Mouse (Mus musculus) fibroblast of lung, adult 2 months (primary cell): ENCODE results near the gene Gm49387.

ENCODE experiments used
- DNase-seq: peaks from one replicate; pipeline ENCODE4 v3.0.0-alpha.2; 2011; ENCODE audit warnings: low read depth

The Gm49387 gene

DNA sequence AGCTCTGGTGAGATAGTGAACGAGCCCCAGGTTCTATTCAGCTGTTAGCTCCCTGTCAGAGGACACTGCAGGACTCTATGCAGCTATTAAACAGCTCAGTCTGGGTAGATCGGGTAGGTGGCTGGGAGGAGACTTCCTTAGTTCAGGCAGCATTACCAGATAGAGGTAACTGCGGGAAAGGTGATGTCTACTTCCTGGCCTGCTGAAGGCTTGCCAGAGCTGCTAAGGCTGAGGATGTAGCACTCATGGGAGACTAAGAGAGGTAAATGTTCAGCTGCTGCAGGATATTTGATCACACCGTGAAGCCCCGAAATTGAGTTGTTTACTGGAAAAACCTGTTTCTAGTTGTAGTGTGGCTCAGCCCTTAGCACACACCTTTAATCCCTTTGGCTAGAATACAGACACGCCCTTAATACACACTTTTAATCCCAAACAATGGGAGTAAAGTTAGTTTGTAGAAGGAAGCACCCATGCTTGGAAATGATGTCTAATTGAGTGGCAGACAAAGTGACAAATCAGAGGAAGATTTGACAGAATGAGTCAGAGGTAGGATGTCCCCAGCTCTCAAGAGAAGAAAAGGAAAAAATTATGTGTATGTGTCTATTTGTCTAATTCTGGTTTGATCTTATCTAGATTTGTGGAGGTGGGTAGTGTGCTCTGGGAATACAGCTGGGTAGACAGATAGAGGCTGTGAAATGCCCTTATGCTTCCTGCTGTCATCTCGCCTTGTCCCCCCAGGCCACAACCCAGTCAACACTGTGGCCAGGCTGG, 115.5 kb downstream of the Gm49387 start:
- DNase-seq: no peak

- DNase-seq: no peak
Observed at GRCm38 (mm10) chr14:31521318-31521717, 119.4 kb downstream of the Gm49387 start.

- no peak for DNase-seq
Observed at GRCm38 (mm10) chr14:31519165-31519564, 121.5 kb downstream of the Gm49387 start.

- DNase-seq: no peak
Observed at GRCm38 (mm10) chr14:31515895-31516294, 124.8 kb downstream of the Gm49387 start.

- DNase-seq: no peak
Observed at GRCm38 (mm10) chr14:31510322-31510721, 130.4 kb downstream of the Gm49387 start.

DNA sequence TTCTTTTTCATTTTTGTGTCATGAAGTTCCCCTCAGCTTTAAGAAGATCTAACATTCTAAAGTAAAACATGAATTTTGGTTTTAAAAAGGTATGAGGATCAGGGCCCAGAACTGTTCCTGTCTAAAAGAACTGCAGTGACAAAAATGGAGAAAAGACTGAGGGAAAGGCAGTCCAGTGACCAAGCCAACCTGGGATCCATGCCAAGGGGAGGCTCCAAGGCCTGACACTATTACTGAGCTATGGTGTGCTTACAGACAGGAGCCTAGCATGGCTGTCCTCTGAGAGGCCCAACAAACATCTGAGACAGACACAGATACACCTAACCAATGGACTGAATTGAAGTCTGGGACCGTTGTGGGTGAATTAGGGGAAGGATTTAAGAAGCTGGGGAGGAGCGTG, 130.8 kb downstream of the Gm49387 start:
- no peak for DNase-seq

DNA sequence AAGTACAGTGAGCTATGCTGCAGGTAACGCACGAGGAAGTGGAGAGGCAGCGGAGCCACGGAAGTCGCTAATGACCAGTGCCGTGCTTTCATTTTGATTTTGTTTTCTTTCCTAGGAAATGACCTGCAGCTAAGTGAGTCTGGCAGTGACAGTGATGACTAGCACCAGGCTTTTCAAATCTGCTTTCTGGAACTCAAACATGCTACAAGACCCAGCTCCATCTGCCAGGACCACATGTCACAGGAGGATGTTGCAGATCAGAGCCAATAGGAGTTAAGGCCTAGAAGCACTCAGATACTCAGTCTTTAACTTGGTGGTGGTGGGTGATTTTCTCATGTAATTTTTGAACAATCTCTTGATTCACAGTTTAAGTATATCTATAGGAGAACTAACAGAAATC, 134.2 kb downstream of the Gm49387 start:
- no peak for DNase-seq

DNA sequence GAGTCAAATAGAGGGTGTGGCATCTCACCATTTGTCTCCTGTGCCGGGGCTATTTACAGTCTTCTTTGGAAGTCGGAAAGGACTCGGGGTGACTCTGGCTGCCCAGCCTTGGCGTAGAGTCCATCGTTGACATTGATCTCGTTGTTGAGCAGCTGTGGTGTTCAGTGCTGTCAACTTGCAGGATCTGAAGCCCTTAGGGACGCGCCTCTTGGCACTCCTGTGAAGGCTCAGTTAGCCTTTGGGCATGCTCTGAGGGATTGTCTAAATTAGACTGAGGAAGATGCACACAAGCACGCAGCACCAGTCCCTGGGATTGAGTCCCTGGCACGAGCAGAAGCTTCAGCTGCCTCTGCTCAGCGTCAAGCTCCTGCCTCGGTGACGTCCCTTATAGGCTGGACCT, 137.3 kb downstream of the Gm49387 start:
- no peak for DNase-seq
